Mouse (Mus musculus) ZHBTc4 (cell line): ENCODE data around the gene Tnxb.

Experiments
- DNase-seq: peaks from one replicate; pipeline ENCODE4 v3.0.0-alpha.2; 2011; ENCODE audit warnings: low read depth, low spot score

Gene Tnxb

GRCm38 (mm10) chr17:34643379-34643778 lies 27.0 kb upstream of the Tnxb start:
- no peak for DNase-seq

- DNase-seq, result no peak
These were observed 26.4 kb upstream of the Tnxb start for GRCm38 (mm10) chr17:34643944-34644343.

DNA sequence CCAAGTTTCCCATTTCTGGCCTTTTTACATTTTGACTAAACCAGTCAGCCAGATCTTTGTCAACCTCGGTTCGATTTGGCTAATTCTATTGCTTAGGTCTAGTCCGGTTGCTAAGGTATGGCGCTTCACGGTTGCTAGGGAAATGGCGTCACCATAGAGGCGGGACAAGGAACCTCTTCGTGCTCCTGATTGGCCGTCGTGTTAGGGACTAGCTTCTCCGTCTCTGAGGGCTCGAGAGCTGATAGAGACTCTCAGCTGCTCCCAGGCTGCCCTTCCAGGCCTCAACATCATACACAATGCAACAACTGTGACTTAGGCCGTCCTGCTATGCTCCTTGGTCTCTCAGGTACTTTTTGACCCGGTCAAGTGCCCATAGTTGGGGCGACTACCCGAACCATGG lies 25.7 kb upstream of the Tnxb start, which contains the start of gene Fkbpl:
TSS of gene Fkbpl (plus strand) at position 157 of the 400 bp plus-strand sequence.
- DNase-seq, result peak; percentile 98

GRCm38 (mm10) chr17:34645256-34645829 lies 25.0 kb upstream of the Tnxb start:
- peak; percentile 89 for DNase-seq

- DNase-seq, result no peak
These were observed 24.4 kb upstream of the Tnxb start for GRCm38 (mm10) chr17:34645831-34646511.

GRCm38 (mm10) chr17:34646906-34647787 lies 23.2 kb upstream of the Tnxb start, which contains the start of gene Atf6b:
TSS of gene Atf6b (plus strand) at chr17:34647146.
- DNase-seq, result peak; percentile 99

DNA sequence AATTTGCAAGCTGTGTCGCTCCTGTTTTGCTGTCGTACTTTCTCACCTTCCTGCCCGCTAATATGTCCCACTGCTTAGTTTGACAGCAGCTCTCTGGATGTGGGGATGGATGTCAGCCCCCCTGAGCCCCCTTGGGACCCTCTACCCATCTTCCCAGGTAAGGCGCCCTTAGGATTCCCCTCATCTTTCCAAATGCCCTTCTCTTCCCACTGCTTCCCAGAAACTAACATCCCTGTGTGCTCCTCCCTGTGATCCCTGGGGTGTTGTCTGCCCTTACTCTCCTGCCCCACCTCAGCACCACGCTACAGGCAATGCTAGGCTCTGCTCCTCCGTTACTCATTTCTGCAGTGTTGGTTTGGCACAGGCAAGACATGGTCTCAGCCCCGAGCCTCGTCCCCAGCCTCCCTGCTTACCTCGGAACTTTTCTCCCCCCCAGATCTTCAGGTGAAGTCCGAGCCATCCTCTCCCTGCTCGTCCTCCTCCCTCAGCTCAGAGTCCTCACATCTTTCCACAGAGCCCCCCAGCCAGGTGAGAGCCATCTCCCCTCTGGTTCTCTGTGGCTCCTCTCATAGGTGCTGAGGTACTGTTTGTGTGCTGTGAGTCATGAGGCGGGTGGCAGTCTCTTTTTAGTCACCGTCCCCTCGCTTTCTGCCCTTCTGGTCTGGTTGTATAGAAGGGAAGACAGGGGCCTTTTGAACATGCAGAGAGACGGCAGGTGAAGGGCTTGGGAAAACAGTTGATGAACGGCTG lies 22.0 kb upstream of the Tnxb start:
- no peak for DNase-seq

GRCm38 (mm10) chr17:34649106-34649864 lies 21.1 kb upstream of the Tnxb start:
- no peak for DNase-seq

DNA sequence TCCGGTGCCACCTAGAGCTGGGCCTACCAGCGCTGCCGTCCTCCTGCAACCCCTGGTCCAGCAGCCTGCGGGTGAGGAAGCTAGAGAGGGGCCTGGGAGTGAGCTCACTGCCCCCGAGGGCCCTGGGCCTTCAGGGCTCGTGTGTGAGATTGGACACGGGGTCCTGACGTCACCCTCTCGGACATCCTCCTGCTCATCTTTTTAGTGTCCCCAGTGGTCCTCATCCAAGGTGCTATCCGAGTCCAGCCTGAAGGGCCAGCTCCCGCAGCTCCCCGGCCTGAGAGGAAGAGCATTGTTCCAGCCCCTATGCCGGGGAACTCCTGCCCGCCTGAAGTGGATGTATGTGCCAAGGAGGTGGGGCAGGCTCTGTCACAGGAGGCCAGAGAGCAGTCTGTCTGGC lies 19.6 kb upstream of the Tnxb start:
- no peak for DNase-seq

GRCm38 (mm10) chr17:34651507-34652221 lies 18.7 kb upstream of the Tnxb start:
- DNase-seq, result peak; percentile 60

DNA sequence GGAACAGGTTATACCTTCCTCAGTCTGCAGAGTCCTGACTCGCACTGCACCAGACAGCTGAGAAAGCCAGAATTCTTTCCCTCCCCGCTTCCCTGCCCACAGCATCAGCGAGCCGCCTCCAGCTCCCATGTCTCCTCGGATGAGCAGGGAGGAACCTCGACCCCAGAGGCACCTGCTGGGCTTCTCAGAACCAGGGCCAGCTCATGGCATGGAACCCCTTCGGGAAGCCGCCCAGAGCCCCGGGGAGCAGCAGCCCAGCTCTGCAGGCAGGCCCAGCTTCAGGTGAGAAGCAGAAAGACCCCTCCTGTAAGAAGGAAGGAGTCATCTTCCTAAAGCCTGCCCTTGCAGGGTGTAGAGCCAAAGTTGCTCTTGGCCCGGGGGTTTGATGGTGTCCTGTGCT lies 17.8 kb upstream of the Tnxb start:
- no peak for DNase-seq

GRCm38 (mm10) chr17:34652985-34653384 lies 17.4 kb upstream of the Tnxb start:
- no peak for DNase-seq

DNA sequence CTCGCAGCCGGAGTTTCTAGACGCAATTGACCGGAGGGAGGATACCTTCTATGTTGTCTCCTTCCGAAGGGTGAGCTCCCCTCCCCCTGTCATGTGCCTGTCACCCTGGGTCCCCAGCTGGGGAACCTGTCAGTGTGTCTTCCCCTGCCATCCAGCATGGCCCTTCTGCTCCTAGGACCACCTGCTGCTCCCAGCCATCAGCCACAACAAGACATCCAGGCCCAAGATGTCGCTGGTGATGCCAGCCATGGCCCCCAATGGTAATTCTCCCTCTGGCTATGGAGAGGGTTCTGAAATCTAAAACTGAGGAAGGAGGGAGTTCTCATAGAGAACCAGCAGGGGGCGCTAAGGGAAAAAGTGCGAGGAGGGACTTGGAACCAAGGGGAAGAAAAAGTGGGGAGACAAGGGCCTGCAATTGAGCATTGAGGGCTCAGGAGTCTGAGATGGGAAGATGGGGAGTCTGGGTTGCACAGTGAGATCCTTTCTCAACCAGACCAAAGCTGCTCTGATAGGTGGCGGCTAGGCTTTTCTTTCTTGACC lies 16.5 kb upstream of the Tnxb start:
- DNase-seq, result peak; percentile 72

- no peak for DNase-seq
These were observed 15.9 kb upstream of the Tnxb start for GRCm38 (mm10) chr17:34654392-34654791.

- no peak for DNase-seq
These were observed 15.2 kb upstream of the Tnxb start for GRCm38 (mm10) chr17:34655160-34655559.

DNA sequence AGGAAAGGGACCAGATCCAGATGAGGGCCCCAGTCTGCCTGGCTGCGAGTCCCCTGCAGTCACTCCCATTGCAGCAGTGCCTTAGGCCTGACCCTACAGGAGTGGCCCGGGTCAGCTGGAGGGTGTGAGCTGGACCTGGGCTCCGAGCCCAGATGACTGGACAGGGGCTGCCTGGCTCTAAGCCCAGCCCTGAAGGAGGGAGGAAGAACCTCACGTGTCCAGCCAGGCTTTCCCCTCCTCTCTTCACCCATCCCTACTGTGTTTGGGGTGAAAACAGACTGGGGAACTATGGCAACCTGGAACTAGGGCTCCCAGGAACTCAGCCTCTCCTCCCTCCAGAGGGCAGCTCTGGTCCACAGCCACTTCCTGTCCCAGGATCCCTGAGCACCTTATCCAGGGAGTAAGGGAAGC lies 14.7 kb upstream of the Tnxb start:
- DNase-seq, result no peak

DNA sequence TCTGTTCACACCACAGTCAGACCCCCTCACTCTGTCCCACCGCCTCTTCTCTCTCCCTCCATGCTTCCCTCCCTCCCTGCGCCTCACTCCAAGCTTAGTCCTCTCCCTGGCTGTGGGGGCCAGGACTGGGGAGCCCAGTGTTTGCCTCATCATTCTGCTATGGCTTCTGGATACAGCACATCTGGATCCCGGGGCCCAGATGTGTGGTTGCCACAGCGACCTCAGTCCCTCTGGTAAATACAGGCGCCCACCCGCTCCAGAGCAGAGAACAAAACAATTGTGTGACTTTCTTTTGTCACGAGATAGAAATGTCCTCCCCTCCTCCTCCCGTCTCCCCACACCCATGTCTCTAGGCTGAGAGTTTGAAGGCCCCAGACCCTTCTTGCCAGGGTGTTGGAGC lies 13.7 kb upstream of the Tnxb start:
- no peak for DNase-seq

DNA sequence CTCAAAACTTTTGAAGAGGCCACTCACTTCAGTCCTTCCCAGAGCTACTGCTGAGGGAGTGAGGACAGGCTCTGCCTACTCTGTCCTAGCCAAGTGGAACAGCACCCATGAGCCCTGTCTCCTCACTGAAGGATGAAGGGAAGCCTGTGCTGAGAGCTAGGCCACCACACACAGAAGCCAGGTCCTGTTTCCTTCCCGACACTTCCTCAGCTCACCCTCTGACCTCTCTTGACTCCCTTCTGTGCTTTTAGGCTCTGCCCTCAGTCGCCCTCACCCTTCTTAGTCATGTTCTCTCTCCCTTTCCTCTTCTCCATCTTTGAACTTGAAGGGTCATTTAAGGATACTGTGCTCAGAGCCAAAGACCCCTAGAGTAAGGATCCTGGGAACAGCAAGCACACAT lies 13.1 kb upstream of the Tnxb start:
- no peak for DNase-seq

DNA sequence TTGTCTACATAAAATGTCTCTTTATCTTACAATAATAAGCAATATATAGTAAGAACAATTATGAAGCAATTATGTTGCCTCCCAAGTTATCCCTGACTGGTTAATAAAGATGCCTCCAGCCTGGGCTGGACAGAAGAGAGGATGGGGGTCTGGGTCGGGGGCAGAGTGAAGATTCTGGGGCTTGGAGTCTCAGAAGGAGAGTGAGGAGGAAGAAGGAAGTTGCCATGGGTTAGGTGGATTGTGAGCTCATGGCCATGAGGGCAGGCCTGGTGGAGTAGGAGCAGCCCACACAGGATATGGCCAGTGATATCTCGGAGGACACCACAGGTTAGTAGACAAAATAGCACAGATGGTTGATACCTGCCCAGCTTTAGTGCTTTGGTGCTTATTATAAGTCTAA lies 12.2 kb upstream of the Tnxb start:
- DNase-seq, result no peak

DNA sequence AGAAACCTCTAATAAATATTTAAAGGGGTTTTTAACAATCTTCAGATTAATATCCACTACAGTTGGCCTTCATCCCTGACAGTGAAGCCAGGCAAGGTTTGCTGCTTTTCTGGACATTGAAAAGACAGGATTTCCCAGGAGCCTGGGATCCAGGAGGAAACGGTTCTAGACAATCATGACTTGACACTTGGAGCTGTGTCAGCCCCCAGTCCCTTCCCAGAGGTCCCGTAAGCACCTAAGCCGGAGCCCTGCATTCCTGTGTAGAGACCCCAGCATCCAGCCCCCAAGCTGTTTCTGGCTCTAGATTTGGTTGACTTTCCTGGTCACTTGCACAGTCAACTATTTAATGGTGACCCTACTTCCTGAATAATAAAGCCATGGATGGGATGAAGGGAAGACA lies 11.7 kb upstream of the Tnxb start:
- DNase-seq, result no peak
